Mouse (Mus musculus) midbrain, embryonic 10.5 days (tissue): ENCODE measurements around the gene Kcnip3. TPM values are rescaled to one million over a fixed set of nuclear protein-coding genes. Genes with fewer than 3 reads are reported as not detected.

ENCODE experiments used
- DNase-seq: peaks from one replicate; pipeline ENCODE4 v3.0.0-alpha.2; 2017; ENCODE audit warnings: low spot score
- H3K27ac ChIP-seq: fragments of 300-500 bp; sonication (generic); replicated peaks from 2 replicates; pipeline ENCODE4 v1.5.1; 2016; ENCODE audit warnings: mild to moderate bottlenecking
- H3K27me3 ChIP-seq: fragments of 300-500 bp; sonication (generic); 2 replicates; pipeline ENCODE4 v1.6.1; 2016; ENCODE audit warnings: low read depth, mild to moderate bottlenecking; ENCODE audit not compliant: poor library complexity, severe bottlenecking
- H3K36me3 ChIP-seq: fragments of 300-500 bp; sonication (generic); 2 replicates; pipeline ENCODE4 v1.6.1; 2016; ENCODE audit warnings: mild to moderate bottlenecking, moderate library complexity
- H3K4me1 ChIP-seq: fragments of 300-500 bp; sonication (generic); 2 replicates; pipeline ENCODE4 v1.6.1; 2016
- H3K4me3 ChIP-seq: fragments of 300-500 bp; sonication (generic); 2 replicates; pipeline ENCODE4 v1.5.1; 2016; ENCODE audit warnings: mild to moderate bottlenecking, moderate library complexity
- H3K9me3 ChIP-seq: fragments of 300-500 bp; sonication (generic); replicated peaks from 2 replicates; pipeline ENCODE4 v1.6.1; 2016; ENCODE audit warnings: mild to moderate bottlenecking
- WGBS: fragments of 180-500 bp; shearing (Covaris S2); methylation state at CpG from one replicate; pipeline ENCODE4 v1.1.7; 2016; 5-methylcytosine and 5-hydroxymethylcytosine counted together
- polyA plus RNA-seq: library from polyadenylated mRNA; unstranded; fragments of >200 nt; fragmentation: Nextera tagmentation; extraction: Ambion mirVana; gene quantifications from 2 replicates; pipeline ENCODE4 v1.2.1, GENCODE M21; 2016

Kcnip3 gene
- polyA plus RNA-seq, 1 experiment from 2014 or later: 1.8 TPM

DNA sequence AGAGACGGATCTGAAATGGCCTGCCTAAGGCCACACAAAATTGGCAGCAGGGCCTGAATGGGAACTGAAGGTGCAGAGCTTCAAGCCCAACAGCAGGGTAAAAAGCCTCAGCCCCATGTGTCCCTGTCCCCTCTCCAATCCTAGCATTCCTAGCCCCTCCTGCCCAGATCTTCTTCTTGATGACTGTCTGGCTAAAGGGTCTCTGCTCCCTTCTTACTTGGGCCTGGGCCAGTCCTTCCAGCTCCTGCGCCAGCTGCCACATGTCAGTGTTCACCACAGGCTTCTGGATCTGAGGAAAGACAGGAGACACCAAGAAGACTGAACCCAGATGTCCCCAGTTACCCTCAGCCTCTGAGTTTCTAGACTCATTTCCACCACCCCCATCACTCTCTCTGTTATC lies 9.7 kb upstream of the Kcnip3 start:
- Histone ChIP-seq H3K4me3 (no peak overlapping the region), H3K36me3 (no peaks in the 10 kb centered on the region), H3K4me1 (no peaks in the 10 kb centered on the region), H3K27me3 (no peaks in the 10 kb centered on the region), H3K9me3 (no peaks in the 10 kb centered on the region), H3K27ac (no peak overlapping the region)
- WGBS: 90% methylated on average over 2 of the region's 2 CpGs
- DNase-seq: no peak

DNA sequence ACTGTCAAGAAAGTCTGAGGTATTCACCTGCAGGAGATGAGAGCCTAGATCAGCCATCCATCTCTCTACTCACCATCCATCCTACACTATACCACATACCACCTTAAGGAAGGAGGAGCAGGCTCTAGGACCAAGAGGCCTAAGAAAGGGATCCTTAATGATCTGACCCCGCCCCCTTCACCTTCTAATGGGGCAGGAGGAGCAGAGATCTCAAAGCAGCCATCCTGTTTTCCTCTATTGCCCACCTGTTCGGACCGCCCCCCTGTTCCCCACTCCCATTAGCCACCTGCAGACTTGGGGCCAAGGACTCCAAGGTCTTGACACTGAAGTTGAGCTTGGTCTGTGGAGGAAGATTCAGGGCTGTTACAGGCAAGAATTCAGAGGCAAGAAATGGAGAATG lies 8.5 kb upstream of the Kcnip3 start:
- Histone ChIP-seq H3K4me3 (no peak overlapping the region), H3K36me3 (no peaks in the 10 kb centered on the region), H3K27ac (no peak overlapping the region), H3K4me1 (no peaks in the 10 kb centered on the region), H3K9me3 (no peaks in the 10 kb centered on the region), H3K27me3 (no peaks in the 10 kb centered on the region)
- WGBS: 76% methylated on average over 3 of the region's 3 CpGs
- DNase-seq: no peak

DNA sequence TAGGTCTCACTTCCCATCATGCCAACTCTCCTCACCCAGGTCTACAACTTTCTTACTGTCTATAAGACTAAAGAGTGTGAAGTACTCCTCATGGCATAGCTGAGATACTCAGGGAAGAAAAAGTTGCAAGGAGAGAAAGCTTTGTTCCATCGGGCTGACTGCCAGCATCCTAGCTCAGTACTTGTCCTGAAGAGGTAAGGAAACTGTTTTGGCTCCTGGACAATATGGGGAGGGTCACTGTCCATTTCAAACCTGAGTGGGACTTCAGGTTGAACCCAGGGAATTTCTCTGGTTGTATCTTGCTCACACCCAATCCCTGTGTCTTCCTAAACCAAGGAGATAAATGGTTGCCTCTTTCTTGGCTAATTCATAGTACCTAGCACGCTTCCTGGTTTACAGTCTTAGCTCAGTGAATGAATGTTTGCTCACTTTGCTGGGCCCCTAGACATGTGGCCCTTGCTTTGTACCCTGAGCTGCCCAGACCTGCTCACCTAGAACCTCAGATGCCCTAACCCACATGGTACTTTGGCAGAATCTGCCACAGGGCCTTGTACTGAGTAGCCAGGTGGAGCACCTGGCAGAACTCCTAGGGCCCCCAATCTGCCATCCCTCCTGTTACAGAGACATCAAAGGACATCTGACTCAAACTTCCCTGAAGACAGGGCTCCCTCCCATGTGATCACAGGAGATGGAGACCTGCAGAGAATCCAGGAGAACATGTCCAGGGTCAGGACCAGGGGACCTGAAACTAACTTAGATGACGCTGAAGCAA lies 3.3 kb upstream of the Kcnip3 start:
- WGBS: 90% methylated on average over 3 of the region's 3 CpGs
- Histone ChIP-seq H3K4me3 (no peak overlapping the region), H3K9me3 (no peaks in the 10 kb centered on the region), H3K27me3 (peaks cover 7% of the 10 kb centered on the region; the same call in 1 of the 2 replicates), H3K4me1 (peaks cover 27% of the 10 kb centered on the region), H3K27ac (no peak overlapping the region), H3K36me3 (no peaks in the 10 kb centered on the region)
- DNase-seq: no peak

DNA sequence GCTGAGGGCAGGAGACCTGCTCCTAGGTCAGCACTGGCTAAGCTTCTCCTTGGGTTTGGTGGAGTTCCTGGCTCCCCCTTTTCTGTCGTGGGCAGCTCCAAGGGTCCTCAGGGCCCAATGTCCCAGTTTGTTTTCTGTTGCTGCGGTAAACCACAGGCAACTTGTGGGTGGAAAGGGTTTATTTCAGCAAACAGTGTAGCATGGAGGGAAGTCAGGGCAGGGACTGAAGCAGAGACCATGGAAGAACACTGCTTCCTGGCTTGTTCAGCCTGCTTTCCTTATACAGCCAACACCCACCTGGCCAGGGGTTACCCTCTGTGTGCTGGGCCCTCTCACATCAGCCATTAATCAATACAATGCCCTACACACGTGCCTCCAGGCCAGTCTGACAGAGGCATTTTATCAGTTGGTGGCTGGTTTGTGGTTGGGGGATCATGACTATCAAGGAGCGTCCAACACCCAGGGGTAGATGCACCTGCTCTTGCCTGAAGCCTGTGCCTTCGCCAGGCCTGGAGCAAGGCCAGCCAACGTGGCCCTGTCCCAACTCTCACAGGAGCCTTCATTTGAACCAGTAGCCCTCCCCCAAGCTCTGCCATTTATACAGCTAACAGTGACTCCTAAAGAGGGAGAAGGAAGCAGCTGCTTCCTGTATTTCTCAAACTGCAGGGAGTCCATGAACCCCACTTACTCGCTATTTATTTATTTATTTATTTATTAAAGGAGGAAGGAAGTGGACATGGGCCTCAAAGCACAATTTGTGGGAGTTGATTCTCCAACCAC lies 2.2 kb upstream of the Kcnip3 start:
- peaks cover 37% of the 10 kb centered on the region for H3K4me1 ChIP-seq
- WGBS: 69% methylated on average over 7 of the region's 7 CpGs

DNA sequence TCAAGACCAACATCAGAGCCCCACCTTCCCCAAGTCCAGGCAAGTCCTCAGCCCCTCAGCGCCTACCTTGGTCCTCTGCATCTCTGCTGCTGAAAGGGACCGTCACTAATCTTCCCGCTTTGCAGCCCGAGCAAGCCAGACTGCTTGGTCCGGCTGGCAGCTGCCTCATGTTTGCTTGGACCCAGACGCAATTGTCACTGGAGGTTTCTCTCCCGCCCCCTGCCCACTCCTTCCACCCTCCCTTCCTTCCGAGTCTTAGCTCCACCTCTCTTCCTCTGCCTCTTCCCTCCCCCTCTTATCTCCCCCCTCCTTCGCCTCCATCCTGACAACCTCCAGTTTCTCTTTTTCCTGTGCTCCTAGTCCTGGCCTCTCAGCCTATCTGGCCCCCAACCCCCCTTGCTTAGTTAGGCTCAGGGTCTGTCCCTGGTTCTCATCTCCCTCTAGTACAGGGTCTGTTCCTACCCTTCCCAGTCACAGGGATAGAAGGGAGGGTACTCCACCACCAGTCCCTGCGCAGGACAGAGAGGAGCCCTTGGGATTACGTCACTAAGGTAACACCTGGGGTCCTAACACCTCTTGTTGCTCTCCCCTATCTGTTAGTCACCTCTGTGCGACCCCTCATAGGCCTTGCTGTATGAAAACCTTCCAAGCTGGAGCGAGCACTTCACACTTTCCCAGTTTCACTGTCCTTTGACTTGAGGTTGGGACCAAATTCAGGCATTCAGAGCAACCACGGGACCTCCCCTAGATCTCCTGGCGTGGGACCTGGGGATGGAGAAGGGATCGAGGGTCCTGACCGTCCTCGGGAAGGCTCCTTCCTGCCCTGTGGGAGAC lies 505 bp downstream of the Kcnip3 start:
- Histone ChIP-seq H3K27me3 (peaks cover 7% of the 10 kb centered on the region), H3K9me3 (no peaks in the 10 kb centered on the region), H3K4me3 (peak overlapping the region; percentile 55), H3K4me1 (peaks cover 48% of the 10 kb centered on the region), H3K36me3 (no peaks in the 10 kb centered on the region), H3K27ac (peak overlapping the region; percentile 80)
- peak; percentile 66 for DNase-seq
- WGBS: under 1% methylated on average over 18 of the region's 18 CpGs

More for the DNA sequence above, 2.2 kb upstream of the Kcnip3 start:
- no peaks in the 10 kb centered on the region for H3K36me3 ChIP-seq
- peaks cover 7% of the 10 kb centered on the region for H3K27me3 ChIP-seq
- no peak for DNase-seq
- no peak overlapping the region; the same call in 1 of the 2 replicates for H3K27ac ChIP-seq
- no peaks in the 10 kb centered on the region for H3K9me3 ChIP-seq
- H3K4me3 ChIP-seq: no peak overlapping the region

DNA sequence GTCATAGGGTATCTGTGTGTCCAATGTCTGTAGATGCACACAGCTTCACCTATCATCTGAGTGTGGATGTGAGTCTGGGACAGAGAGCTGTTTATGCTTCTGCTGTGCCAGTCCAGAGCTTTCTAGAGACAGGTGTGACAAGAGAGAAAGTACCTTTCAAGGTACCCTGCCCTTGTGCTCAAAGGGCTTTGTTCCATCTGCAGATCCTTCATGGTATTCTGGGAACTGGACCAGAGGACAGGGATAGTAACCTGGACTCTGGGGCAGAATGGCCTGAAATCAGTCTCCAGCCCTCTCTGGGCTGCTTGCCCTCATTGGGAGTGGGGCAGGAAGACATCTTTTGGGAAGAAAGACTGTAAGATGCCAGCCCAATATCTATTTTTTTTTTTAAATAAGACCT lies 1.8 kb downstream of the Kcnip3 start:
- Histone ChIP-seq H3K27ac (no peak overlapping the region), H3K4me3 (no peak overlapping the region), H3K9me3 (no peaks in the 10 kb centered on the region), H3K4me1 (peaks cover 48% of the 10 kb centered on the region), H3K36me3 (no peaks in the 10 kb centered on the region), H3K27me3 (peaks cover 7% of the 10 kb centered on the region)
- DNase-seq: no peak

DNA sequence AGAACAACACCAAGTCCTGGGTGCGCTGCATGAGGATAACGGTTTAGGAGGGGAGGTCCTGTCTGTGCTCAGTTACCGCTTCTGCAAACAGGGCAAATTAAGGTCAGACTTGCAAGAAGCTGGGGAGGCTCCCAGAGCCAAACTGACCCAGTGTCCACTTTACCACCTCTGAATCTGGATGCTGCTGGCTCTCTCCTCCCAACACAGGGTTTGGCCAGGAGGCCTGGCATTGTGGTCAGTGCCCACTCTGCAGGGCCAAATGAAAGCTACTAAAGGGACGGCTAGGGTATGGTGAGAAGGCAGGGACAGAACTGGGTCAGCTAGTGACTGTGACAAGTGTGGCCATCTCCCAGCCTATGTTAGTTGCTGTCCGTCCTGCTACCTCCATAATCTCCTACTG lies 2.6 kb downstream of the Kcnip3 start:
- Histone ChIP-seq H3K4me1 (peaks cover 48% of the 10 kb centered on the region), H3K9me3 (no peaks in the 10 kb centered on the region), H3K36me3 (no peaks in the 10 kb centered on the region), H3K4me3 (no peak overlapping the region), H3K27me3 (peaks cover 7% of the 10 kb centered on the region), H3K27ac (0 out of 2 replicates have a peak overlapping the region, but pooled peaks have one; percentile 19)
- WGBS: 80% methylated on average over 5 of the region's 5 CpGs
- DNase-seq: no peak

DNA sequence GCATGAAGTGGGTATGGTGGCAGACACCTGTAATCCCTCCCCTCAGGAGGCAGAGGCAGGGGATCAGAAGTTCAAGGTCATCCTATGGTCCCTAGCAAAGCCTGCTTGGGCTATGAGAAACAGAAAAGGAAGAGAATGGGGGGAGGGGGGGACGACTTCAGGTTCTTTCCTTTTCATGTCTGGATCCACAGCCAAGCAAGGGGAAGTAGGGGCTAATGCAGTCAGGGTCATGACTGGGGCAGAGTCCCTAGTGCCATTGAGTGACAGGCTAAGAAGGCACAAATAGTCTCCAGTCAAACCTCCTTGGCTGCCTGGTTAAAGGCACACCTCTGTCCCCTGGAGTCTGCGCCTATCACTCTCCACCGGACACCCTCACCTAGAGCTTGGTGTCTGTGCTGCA lies 3.1 kb downstream of the Kcnip3 start:
- WGBS: 75% methylated on average over 3 of the region's 3 CpGs

DNA sequence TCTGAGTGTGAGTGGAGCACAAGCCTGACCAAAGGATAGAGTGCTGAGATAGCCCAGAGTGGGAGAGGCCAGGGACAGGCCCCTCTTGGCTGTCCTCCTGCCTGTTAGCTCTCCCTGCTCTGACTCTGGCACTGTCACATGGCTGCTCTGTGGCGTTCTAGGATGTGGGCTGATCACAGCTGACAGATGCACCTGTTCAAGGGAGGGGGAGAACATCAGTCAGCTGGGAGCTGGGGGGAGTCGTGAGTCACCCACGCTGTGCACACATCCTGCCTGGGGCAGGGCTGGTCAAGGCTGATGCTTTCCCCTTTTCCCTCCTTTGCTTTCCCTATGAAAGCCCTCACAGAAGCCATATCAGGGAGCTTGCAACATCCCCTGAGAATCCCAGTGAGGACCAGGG lies 3.6 kb downstream of the Kcnip3 start:
- H3K27ac ChIP-seq: no peak overlapping the region
- DNase-seq: no peak
- H3K4me3 ChIP-seq: no peak overlapping the region
- 55% methylated on average over 3 of the region's 3 CpGs for WGBS
- H3K36me3 ChIP-seq: no peaks in the 10 kb centered on the region
- no peaks in the 10 kb centered on the region for H3K9me3 ChIP-seq
- H3K4me1 ChIP-seq: peaks cover 48% of the 10 kb centered on the region
- peaks cover 7% of the 10 kb centered on the region for H3K27me3 ChIP-seq

More for the DNA sequence above, 3.1 kb downstream of the Kcnip3 start:
- no peak for DNase-seq
- Histone ChIP-seq H3K4me3 (no peak overlapping the region), H3K27me3 (peaks cover 7% of the 10 kb centered on the region), H3K36me3 (no peaks in the 10 kb centered on the region), H3K4me1 (peaks cover 48% of the 10 kb centered on the region), H3K27ac (no peak overlapping the region), H3K9me3 (no peaks in the 10 kb centered on the region)

DNA sequence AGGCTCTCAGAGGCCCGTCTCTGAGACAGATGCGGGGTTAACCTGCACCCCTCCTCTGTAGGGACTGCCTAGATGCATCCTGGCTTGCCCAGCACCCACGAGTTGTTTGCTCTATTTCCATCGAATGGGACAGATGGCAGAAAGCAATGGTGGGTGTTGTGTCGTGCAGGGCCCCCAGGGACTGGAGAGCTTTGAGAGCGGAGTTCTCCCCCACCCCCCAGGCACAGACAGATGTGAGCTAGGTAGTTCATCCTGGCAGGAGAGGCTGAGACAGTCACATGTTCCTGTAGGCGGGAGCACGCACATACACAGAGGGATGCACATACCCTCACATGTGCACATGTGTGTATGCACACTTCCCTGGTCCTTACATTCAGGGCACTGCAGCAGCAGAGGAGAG lies 4.8 kb downstream of the Kcnip3 start:
- Histone ChIP-seq H3K4me1 (peaks cover 47% of the 10 kb centered on the region), H3K27me3 (no peaks in the 10 kb centered on the region; the same call in 1 of the 2 replicates), H3K36me3 (no peaks in the 10 kb centered on the region), H3K27ac (no peak overlapping the region), H3K9me3 (no peaks in the 10 kb centered on the region), H3K4me3 (no peak overlapping the region)
- no peak for DNase-seq
- 80% methylated on average over 8 of the region's 8 CpGs for WGBS

DNA sequence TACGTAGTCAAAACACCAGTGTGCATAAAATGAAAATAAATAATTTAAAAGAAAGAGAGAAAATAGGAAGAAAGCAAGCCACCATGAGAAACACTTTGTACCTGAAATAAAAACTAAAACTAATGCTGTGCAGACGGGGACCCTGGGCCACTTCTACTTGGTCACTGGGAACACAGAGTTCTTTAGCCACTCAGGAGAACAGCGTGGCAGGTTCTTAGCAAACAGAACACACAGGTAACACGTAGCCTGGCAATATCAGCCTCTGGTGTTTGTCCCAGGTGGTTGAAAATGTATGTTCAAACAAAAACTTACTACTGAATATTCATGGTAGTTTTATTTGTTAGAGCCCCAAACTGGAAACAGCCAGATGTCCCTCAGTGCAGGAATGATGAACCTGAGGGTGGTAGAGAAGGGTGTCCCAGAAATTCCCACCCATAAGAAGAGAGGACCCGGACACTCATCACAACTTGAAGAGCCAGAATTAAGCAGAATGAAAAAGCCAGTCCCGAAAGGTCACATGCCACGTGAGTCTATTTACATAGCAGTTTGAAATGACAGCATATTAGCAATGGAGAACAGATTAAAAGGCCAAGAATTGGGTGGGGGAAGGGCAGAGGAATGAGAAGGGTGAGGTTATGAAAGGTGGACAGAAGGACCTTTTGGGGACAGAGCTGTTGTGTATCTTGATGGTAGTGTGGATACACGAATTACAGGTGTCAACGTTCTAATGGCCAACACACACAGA lies 7.3 kb downstream of the Kcnip3 start:
- Histone ChIP-seq H3K9me3 (no peaks in the 10 kb centered on the region), H3K4me1 (peaks cover 35% of the 10 kb centered on the region), H3K36me3 (no peaks in the 10 kb centered on the region), H3K27me3 (no peaks in the 10 kb centered on the region; the same call in 1 of the 2 replicates), H3K4me3 (no peak overlapping the region), H3K27ac (no peak overlapping the region)
- 83% methylated on average over 9 of the region's 9 CpGs for WGBS
- DNase-seq: no peak

DNA sequence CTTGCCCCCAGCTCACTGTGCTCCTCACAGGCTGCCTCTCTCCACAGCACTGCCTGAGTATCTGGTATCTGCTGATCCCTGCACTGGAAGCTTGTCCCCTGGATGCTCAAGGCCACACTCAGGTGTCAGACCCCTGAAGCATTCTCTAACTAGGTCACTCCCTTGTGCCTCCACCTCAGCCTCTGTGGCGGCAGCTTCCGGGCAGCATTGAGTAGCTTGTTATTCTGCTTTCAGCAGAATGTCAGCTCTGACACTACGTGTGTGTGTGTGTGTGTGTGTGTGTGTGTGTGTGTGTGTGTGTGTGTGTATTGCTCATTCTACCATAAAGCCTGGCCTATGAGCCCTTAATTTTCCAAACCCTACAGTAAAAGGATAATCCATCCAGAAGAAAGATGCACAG lies 8.7 kb downstream of the Kcnip3 start:
- no peaks in the 10 kb centered on the region for H3K36me3 ChIP-seq
- H3K27me3 ChIP-seq: no peaks in the 10 kb centered on the region
- DNase-seq: no peak
- no peak overlapping the region for H3K4me3 ChIP-seq
- peaks cover 22% of the 10 kb centered on the region for H3K4me1 ChIP-seq
- 78% methylated on average over 3 of the region's 3 CpGs for WGBS
- no peak overlapping the region for H3K27ac ChIP-seq
- no peaks in the 10 kb centered on the region for H3K9me3 ChIP-seq
